Mouse (Mus musculus): ENCODE data around the gene Tmem252. TPM values are rescaled to one million over a fixed set of nuclear protein-coding genes. Genes with fewer than 3 reads are reported as not detected.
"Not testable (repeated sequence)": the region's sequence is repeated elsewhere in the genome, so short reads cannot be mapped to it uniquely, and the experiment has no call there.

Gene Tmem252
- polyA plus RNA-seq, 1 experiment from 2014 or later: 9.3 TPM

DNA sequence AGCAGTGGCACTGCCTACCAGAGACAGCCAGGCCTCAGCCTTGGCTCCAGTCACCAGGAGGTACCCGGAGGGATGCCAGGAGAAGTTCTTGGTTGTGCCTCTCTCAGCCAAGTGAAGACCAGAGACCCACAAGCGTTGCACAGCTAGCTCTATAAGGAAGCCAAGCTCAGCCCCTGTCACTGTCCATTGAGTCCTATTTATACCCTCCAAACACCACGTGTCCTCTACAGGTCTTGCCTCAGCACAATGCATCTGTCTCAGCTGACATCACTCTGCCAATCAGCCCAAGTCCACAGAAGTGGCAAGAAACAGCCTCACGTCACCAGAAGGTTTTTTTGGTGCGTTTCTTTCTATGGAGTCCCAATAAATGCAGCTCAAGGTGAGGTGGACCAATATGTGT is 26.9 kb downstream of the Tmem252 start:
- Histone ChIP-seq H3K4me2 (replicated peaks; ENCODE audit: low read depth) (no peak overlapping the region), H3K4me3 (ENCODE audit: low read depth, low read length) (no peak overlapping the region), H3K36me3 (ENCODE audit: control insufficient read depth, insufficient read depth) (no peaks in the 10 kb centered on the region), H3K9me3 (ENCODE audit: control insufficient read depth) (no peaks in the 10 kb centered on the region), H3K27me3 (replicated peaks; ENCODE audit: control insufficient read depth, insufficient read depth, low read length) (no peaks in the 10 kb centered on the region), H3K4me1 (replicated peaks; ENCODE audit: control insufficient read depth, insufficient read depth, low read length) (no peaks in the 10 kb centered on the region), H3K9ac (ENCODE audit: low read depth, low read length) (no peak overlapping the region), H3K27ac (ENCODE audit: low read depth, low read length) (no peak overlapping the region)
- no peak for TF ChIP-seq CTCF (IDR thresholded peaks at IDR 0.05; ENCODE audit: low read depth)
- ATAC-seq: no peak
- WGBS: 88% methylated on average over 5 of the region's 5 CpGs

GRCm38 (mm10) chr19:24701716-24702115 is 27.9 kb downstream of the Tmem252 start:
- no peaks in the 10 kb centered on the region for H3K36me3 ChIP-seq (ENCODE audit: control insufficient read depth, insufficient read depth)
- H3K9me3 ChIP-seq (ENCODE audit: control insufficient read depth): no peaks in the 10 kb centered on the region
- no peak overlapping the region for H3K4me3 ChIP-seq (ENCODE audit: low read depth, low read length)
- peak; percentile 60 for TF ChIP-seq CTCF (IDR thresholded peaks at IDR 0.05; ENCODE audit: low read depth)
- 71% methylated on average over 8 of the region's 8 CpGs for WGBS
- no peak overlapping the region for H3K27ac ChIP-seq (ENCODE audit: low read depth, low read length)
- H3K27me3 ChIP-seq (replicated peaks; ENCODE audit: control insufficient read depth, insufficient read depth, low read length): no peaks in the 10 kb centered on the region
- no peaks in the 10 kb centered on the region for H3K4me1 ChIP-seq (replicated peaks; ENCODE audit: control insufficient read depth, insufficient read depth, low read length)
- no peak overlapping the region for H3K9ac ChIP-seq (ENCODE audit: low read depth, low read length)
- H3K4me2 ChIP-seq (replicated peaks; ENCODE audit: low read depth): no peak overlapping the region
- ATAC-seq: no peak

- H3K36me3 ChIP-seq (ENCODE audit: control insufficient read depth, insufficient read depth); ATAC-seq; H3K27me3 ChIP-seq (replicated peaks; ENCODE audit: control insufficient read depth, insufficient read depth, low read length); H3K9ac ChIP-seq (ENCODE audit: low read depth, low read length); H3K9me3 ChIP-seq (ENCODE audit: control insufficient read depth); H3K27ac ChIP-seq (ENCODE audit: low read depth, low read length); H3K4me1 ChIP-seq (replicated peaks; ENCODE audit: control insufficient read depth, insufficient read depth, low read length); H3K4me3 ChIP-seq (ENCODE audit: low read depth, low read length); H3K4me2 ChIP-seq (replicated peaks; ENCODE audit: low read depth): not testable (repeated sequence)
- peak; percentile 60 for TF ChIP-seq CTCF (IDR thresholded peaks at IDR 0.05; ENCODE audit: low read depth)
- 81% methylated on average over 1 of the region's 1 CpGs for WGBS
Observed at GRCm38 (mm10) chr19:24703168-24703567, 29.4 kb downstream of the Tmem252 start.

DNA sequence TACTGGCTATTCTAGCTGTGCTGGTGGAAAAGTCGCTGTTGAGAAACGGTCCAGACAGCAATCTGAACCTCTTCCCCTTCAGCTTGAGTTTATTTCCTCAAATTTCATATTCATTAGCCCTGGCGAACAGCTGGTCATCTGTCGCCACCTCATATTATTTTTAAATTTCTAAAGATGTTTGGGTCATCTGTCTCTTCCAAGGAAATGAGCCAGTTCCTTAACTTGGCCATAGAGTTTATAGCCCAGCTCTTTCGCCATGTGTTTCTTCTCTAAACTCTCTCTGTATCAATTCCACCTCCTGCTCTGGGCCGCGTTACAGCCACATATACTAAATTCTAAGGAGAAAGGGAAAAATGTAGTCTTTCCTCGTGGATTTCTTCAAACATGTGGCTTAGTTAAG is 29.9 kb downstream of the Tmem252 start:
- WGBS: 68% methylated on average over 8 of the region's 8 CpGs
- ATAC-seq: no peak
- no peak overlapping the region for H3K27ac ChIP-seq (ENCODE audit: low read depth, low read length)

DNA sequence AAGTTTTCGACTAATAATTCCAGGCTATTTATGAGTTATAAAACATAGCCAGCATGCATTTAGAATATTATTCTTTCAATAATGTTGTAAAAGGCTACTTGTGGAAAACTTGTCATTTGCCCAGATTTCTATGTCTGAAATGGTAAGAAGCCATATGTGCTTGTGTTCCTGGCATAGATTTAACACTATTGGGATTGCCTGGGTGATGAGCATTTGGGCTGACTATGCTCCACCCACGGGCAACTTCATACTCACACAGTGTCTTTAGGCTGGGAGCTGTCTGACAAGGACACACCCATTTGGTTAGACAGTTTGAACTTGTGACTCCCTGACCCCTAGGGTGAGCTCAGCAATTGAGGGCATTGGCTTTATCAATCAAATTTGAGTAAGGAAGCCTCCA is 30.5 kb downstream of the Tmem252 start:
- Histone ChIP-seq H3K4me3 (ENCODE audit: low read depth, low read length) (no peak overlapping the region), H3K4me1 (replicated peaks; ENCODE audit: control insufficient read depth, insufficient read depth, low read length) (no peaks in the 10 kb centered on the region), H3K4me2 (replicated peaks; ENCODE audit: low read depth) (no peak overlapping the region), H3K9me3 (ENCODE audit: control insufficient read depth) (no peaks in the 10 kb centered on the region), H3K27me3 (replicated peaks; ENCODE audit: control insufficient read depth, insufficient read depth, low read length) (no peaks in the 10 kb centered on the region), H3K36me3 (ENCODE audit: control insufficient read depth, insufficient read depth) (no peaks in the 10 kb centered on the region), H3K9ac (ENCODE audit: low read depth, low read length) (no peak overlapping the region), H3K27ac (ENCODE audit: low read depth, low read length) (no peak overlapping the region)
- 78% methylated on average over 2 of the region's 2 CpGs for WGBS
- no peak for TF ChIP-seq CTCF (IDR thresholded peaks at IDR 0.05; ENCODE audit: low read depth)
- no peak for ATAC-seq

More for the DNA sequence above, 29.9 kb downstream of the Tmem252 start:
- H3K27me3 ChIP-seq (replicated peaks; ENCODE audit: control insufficient read depth, insufficient read depth, low read length): no peaks in the 10 kb centered on the region
- TF ChIP-seq CTCF (IDR thresholded peaks at IDR 0.05; ENCODE audit: low read depth): no peak
- no peaks in the 10 kb centered on the region for H3K9me3 ChIP-seq (ENCODE audit: control insufficient read depth)
- no peak overlapping the region for H3K9ac ChIP-seq (ENCODE audit: low read depth, low read length)
- no peaks in the 10 kb centered on the region for H3K36me3 ChIP-seq (ENCODE audit: control insufficient read depth, insufficient read depth)
- no peak overlapping the region for H3K4me2 ChIP-seq (replicated peaks; ENCODE audit: low read depth)
- H3K4me3 ChIP-seq (ENCODE audit: low read depth, low read length): no peak overlapping the region
- no peaks in the 10 kb centered on the region for H3K4me1 ChIP-seq (replicated peaks; ENCODE audit: control insufficient read depth, insufficient read depth, low read length)

DNA sequence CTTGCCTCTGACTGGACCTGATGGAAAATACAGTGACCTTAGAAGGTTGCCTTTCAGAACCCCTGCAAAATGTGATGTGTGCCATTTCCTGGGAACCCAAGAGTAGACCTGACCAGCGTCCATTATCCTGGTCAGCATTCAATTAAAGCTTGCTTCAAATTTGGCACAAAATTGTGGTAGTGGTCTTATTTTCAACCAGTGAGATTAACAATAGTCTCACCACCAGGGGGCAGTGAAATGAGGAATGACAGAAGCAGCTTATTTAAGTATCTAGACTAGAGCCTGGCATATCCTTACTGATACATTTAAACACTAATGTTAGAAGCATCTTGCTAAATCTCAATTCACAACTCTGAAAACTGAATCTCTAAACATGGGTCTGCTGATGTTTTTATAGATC is 31.6 kb downstream of the Tmem252 start:
- Histone ChIP-seq H3K27ac (ENCODE audit: low read depth, low read length) (no peak overlapping the region), H3K4me1 (replicated peaks; ENCODE audit: control insufficient read depth, insufficient read depth, low read length) (no peaks in the 10 kb centered on the region), H3K36me3 (ENCODE audit: control insufficient read depth, insufficient read depth) (no peaks in the 10 kb centered on the region), H3K4me3 (ENCODE audit: low read depth, low read length) (no peak overlapping the region), H3K9me3 (ENCODE audit: control insufficient read depth) (no peaks in the 10 kb centered on the region), H3K9ac (ENCODE audit: low read depth, low read length) (no peak overlapping the region), H3K27me3 (replicated peaks; ENCODE audit: control insufficient read depth, insufficient read depth, low read length) (no peaks in the 10 kb centered on the region), H3K4me2 (replicated peaks; ENCODE audit: low read depth) (no peak overlapping the region)
- TF ChIP-seq CTCF (IDR thresholded peaks at IDR 0.05; ENCODE audit: low read depth): peak; percentile 73
- ATAC-seq: no peak
- 71% methylated on average over 1 of the region's 1 CpGs for WGBS

Data from intestine, postnatal 0 days (tissue).